Comparison of ENCODE assay signal across 19 mouse cellular contexts in the genomic region with DNA sequence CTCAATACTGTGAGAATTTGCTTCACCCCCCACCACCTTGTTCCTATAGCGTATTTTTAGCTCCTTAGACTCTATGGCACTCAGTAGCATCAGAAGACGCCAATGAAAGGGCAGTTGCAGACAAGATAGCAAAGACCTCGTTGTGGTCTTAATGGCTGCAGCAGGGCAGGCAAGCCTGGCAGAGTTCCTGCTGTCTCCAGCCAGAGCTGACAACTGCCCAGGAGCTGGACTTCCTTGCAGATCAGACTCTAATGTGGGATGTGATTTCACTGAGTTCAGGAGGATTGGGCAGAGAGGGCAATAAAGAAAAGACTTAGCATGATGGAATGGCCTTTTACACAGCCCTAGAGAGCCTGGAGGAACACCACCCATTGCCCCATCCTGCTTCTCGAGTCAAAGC.
DNase-seq lines count a peak whose midpoint lies in the region; ATAC-seq and TF ChIP-seq lines count a peak whose summit lies in the region.
"Had no signal": no experiment of that assay in that cellular context is flagged by ENCODE, and none has a peak within 500 bp of the region (broad histone marks: within the 10 kb centered on the region; RNA-seq: fewer than 3 reads in every experiment).

No protein-coding gene starts in this region.

- H3K27ac ChIP-seq in kidney, adult 2 months (ENCODE audit: insufficient read depth, low read depth, low read length): no peak overlapping the region
- 0 out of 2 replicates have a peak overlapping the region, but pooled peaks have one; percentile 35 for H3K27ac ChIP-seq in gastrocnemius, adult 2 months
- no peak overlapping the region for H3K27ac ChIP-seq in thymus, adult 2 months (ENCODE audit: control insufficient read depth, insufficient read depth, low read length)
- H3K27ac ChIP-seq: forebrain, embryonic 13.5 days; hindbrain, embryonic 15.5 days; intestine, embryonic 15.5 days; kidney, postnatal 0 days; midbrain, embryonic 12.5 days; stomach, postnatal 0 days had no signal

- H3K4me3 ChIP-seq in kidney, adult 2 months (ENCODE audit: insufficient read depth, low read depth, low read length): no peak overlapping the region
- H3K4me3 ChIP-seq in gastrocnemius, adult 2 months: no peak overlapping the region
- H3K4me3 ChIP-seq in thymus, adult 2 months (ENCODE audit: control insufficient read depth, insufficient read depth, low read length): no peak overlapping the region
- H3K4me3 ChIP-seq: forebrain, embryonic 13.5 days; hindbrain, embryonic 15.5 days; intestine, embryonic 15.5 days; midbrain, embryonic 12.5 days had no signal

- H3K36me3 ChIP-seq in kidney, adult 2 months (ENCODE audit: control insufficient read depth, insufficient read depth, low read length): no peaks in the 10 kb centered on the region; the same call in 1 of the 2 replicates
- peaks cover 3% of the 10 kb centered on the region; the same call in 1 of the 2 replicates for H3K36me3 ChIP-seq in thymus, adult 2 months (ENCODE audit: control insufficient read depth, insufficient read depth, low read length)
- H3K36me3 ChIP-seq: hindbrain, embryonic 15.5 days; midbrain, embryonic 12.5 days had no signal

- 66% methylated on average over 4 of the region's 4 CpGs for WGBS in kidney, adult 2 months
- 88% methylated on average over 4 of the region's 4 CpGs for WGBS in thymus, adult 2 months

- no peak for TF ChIP-seq POLR2A in kidney, adult 2 months (IDR thresholded peaks at IDR 0.05; ENCODE audit: low read depth, low read length)
- TF ChIP-seq POLR2A in thymus, adult 2 months (IDR thresholded peaks at IDR 0.05; ENCODE audit: control insufficient read depth, extremely low read depth, insufficient read depth, low read length, poor library complexity): no peak

- peaks cover 10% of the 10 kb centered on the region; the same call in 1 of the 2 replicates for H3K4me1 ChIP-seq in kidney, adult 2 months (ENCODE audit: control insufficient read depth, insufficient read depth, low read length)
- peaks cover 2% of the 10 kb centered on the region; the same call in 1 of the 2 replicates for H3K4me1 ChIP-seq in thymus, adult 2 months (replicated peaks; ENCODE audit: control insufficient read depth, insufficient read depth, low read length)
- H3K4me1 ChIP-seq: forebrain, embryonic 13.5 days had no signal

- DNase-seq in cerebellum, postnatal 10 days: peak; percentile 39 to 56
- no peak for DNase-seq in cerebellum, postnatal 4 days (ENCODE audit: low spot score in 2 of 2)
- peak; percentile 42 for DNase-seq in kidney, adult 2 months
- no peak for DNase-seq in kidney, adult 11 months
- peak; percentile 85 for DNase-seq in gastrocnemius, adult 2 months
- peak; percentile 38 to 51 for DNase-seq in gastrocnemius, postnatal 36 days
- DNase-seq in thymus, adult 2 months: no peak
- DNase-seq: cerebellum, adult 11-12 months; cerebellum, postnatal 36 days; right cerebral cortex, postnatal 14 days had no signal

- no peaks in the 10 kb centered on the region for H3K27me3 ChIP-seq in kidney, adult 2 months (replicated peaks; ENCODE audit: control insufficient read depth, insufficient read depth, low read length)
- no peaks in the 10 kb centered on the region for H3K27me3 ChIP-seq in thymus, adult 2 months (ENCODE audit: control insufficient read depth, insufficient read depth, low read length)
- H3K27me3 ChIP-seq: hindbrain, embryonic 15.5 days; intestine, embryonic 15.5 days had no signal

- ATAC-seq in megakaryocyte progenitor cell, adult 5-6 weeks (replicated peaks; ENCODE audit: poor library complexity): no peak
- ATAC-seq: CD4-positive, CD25-positive, alpha-beta regulatory T cell, adult 4 months; forebrain, embryonic 13.5 days; intestine, embryonic 15.5 days; lung, postnatal 0 days had no signal

- intact Hi-C loops in gastrocnemius, adult 2 months (cut with DNase I): no loop called here
- intact Hi-C loops in gastrocnemius, postnatal 36 days (cut with DNase I): no loop called here

- TF ChIP-seq CTCF in kidney, adult 2 months (conservative IDR thresholded peaks at IDR 0.05; ENCODE audit: insufficient read depth, insufficient read length, low read depth, low read length): no peak
- no peak for TF ChIP-seq CTCF in gastrocnemius, adult 2 months (IDR thresholded peaks at IDR 0.05)
- TF ChIP-seq CTCF in thymus, adult 2 months (IDR thresholded peaks at IDR 0.05; ENCODE audit: borderline replicate concordance, control insufficient read depth, extremely low read depth, insufficient read depth, low read length, poor library complexity): no peak

Comparison
In these comparisons a context has a peak if more than half of its experiments do, and no peak if none do; other contexts are left out.
1. DNase-seq: peak in cerebellum, postnatal 10 days (2 of 2), kidney, adult 2 months (single experiment), gastrocnemius, adult 2 months (single experiment) and gastrocnemius, postnatal 36 days (2 of 2); none in cerebellum, postnatal 4 days (0 of 2), kidney, adult 11 months (single experiment) and thymus, adult 2 months (single experiment).